Mouse (Mus musculus): ENCODE results near the gene Pakap. TPM values are rescaled to one million over a fixed set of nuclear protein-coding genes. Genes with fewer than 3 reads are reported as not detected.

Gene Pakap
- polyA plus RNA-seq, 1 experiment from 2014 or later: 40.4 TPM

- ATAC-seq (ENCODE audit: insufficient number of reproducible peaks, insufficient read depth, low FRiP score, low TSS enrichment, low read depth): no peak
- Histone ChIP-seq H3K4me3 (replicated peaks) (no peak overlapping the region), H3K27ac (no peak overlapping the region), H3K9me3 (no peaks in the 10 kb centered on the region), H3K4me1 (replicated peaks) (peaks cover 14% of the 10 kb centered on the region), H3K27me3 (no peaks in the 10 kb centered on the region), H3K36me3 (no peaks in the 10 kb centered on the region), H3K4me2 (no peak overlapping the region), H3K9ac (replicated peaks) (no peak overlapping the region)
- WGBS: 77% methylated on average over 1 of the region's 1 CpGs
Observed at GRCm38 (mm10) chr4:57625756-57626155, 57.8 kb downstream of the Pakap start.

- H3K27me3 ChIP-seq: no peaks in the 10 kb centered on the region
- 75% methylated on average over 5 of the region's 5 CpGs for WGBS
- H3K4me2 ChIP-seq: no peak overlapping the region
- no peak overlapping the region for H3K27ac ChIP-seq
- H3K4me3 ChIP-seq (replicated peaks): no peak overlapping the region
- no peak overlapping the region for H3K9ac ChIP-seq (replicated peaks)
- H3K36me3 ChIP-seq: no peaks in the 10 kb centered on the region
- no peaks in the 10 kb centered on the region for H3K9me3 ChIP-seq
- ATAC-seq (ENCODE audit: insufficient number of reproducible peaks, insufficient read depth, low FRiP score, low TSS enrichment, low read depth): no peak
- peaks cover 17% of the 10 kb centered on the region for H3K4me1 ChIP-seq (replicated peaks)
Observed at GRCm38 (mm10) chr4:57626921-57627320, 58.9 kb downstream of the Pakap start.

- Histone ChIP-seq H3K4me2 (no peak overlapping the region), H3K4me1 (replicated peaks) (peaks cover 27% of the 10 kb centered on the region), H3K27ac (no peak overlapping the region), H3K36me3 (no peaks in the 10 kb centered on the region), H3K27me3 (no peaks in the 10 kb centered on the region), H3K9ac (replicated peaks) (no peak overlapping the region), H3K4me3 (replicated peaks) (no peak overlapping the region), H3K9me3 (no peaks in the 10 kb centered on the region)
- no peak for ATAC-seq (ENCODE audit: insufficient number of reproducible peaks, insufficient read depth, low FRiP score, low TSS enrichment, low read depth)
- 90% methylated on average over 5 of the region's 5 CpGs for WGBS
Observed at GRCm38 (mm10) chr4:57632386-57632785, 64.4 kb downstream of the Pakap start.

GRCm38 (mm10) chr4:57633052-57633451 is 65.1 kb downstream of the Pakap start:
- H3K9me3 ChIP-seq: no peaks in the 10 kb centered on the region
- no peak overlapping the region for H3K27ac ChIP-seq
- H3K4me2 ChIP-seq: no peak overlapping the region
- whole genome bisulfite sequencing: 92% methylated on average over 7 of the region's 7 CpGs
- no peak for ATAC-seq (ENCODE audit: insufficient number of reproducible peaks, insufficient read depth, low FRiP score, low TSS enrichment, low read depth)
- H3K27me3 ChIP-seq: no peaks in the 10 kb centered on the region
- H3K36me3 ChIP-seq: no peaks in the 10 kb centered on the region
- peaks cover 32% of the 10 kb centered on the region for H3K4me1 ChIP-seq (replicated peaks)
- no peak overlapping the region for H3K4me3 ChIP-seq (replicated peaks)
- no peak overlapping the region for H3K9ac ChIP-seq (replicated peaks)

GRCm38 (mm10) chr4:57634956-57635355 is 67.0 kb downstream of the Pakap start:
- ATAC-seq (ENCODE audit: insufficient number of reproducible peaks, insufficient read depth, low FRiP score, low TSS enrichment, low read depth): no peak
- no peak overlapping the region for H3K27ac ChIP-seq
- WGBS: 79% methylated on average over 1 of the region's 1 CpGs
- no peak overlapping the region for H3K4me3 ChIP-seq (replicated peaks)
- H3K9ac ChIP-seq (replicated peaks): no peak overlapping the region
- H3K4me2 ChIP-seq: no peak overlapping the region
- H3K27me3 ChIP-seq: no peaks in the 10 kb centered on the region
- no peaks in the 10 kb centered on the region for H3K9me3 ChIP-seq
- peaks cover 39% of the 10 kb centered on the region for H3K4me1 ChIP-seq (replicated peaks)
- no peaks in the 10 kb centered on the region for H3K36me3 ChIP-seq

- Histone ChIP-seq H3K36me3 (no peaks in the 10 kb centered on the region), H3K4me3 (replicated peaks) (no peak overlapping the region), H3K9ac (replicated peaks) (no peak overlapping the region), H3K4me2 (peak overlapping the region; percentile 55; the same call in 1 of the 2 replicates), H3K9me3 (no peaks in the 10 kb centered on the region), H3K27ac (no peak overlapping the region), H3K4me1 (replicated peaks) (peaks cover 36% of the 10 kb centered on the region), H3K27me3 (no peaks in the 10 kb centered on the region)
- no peak for ATAC-seq (ENCODE audit: insufficient number of reproducible peaks, insufficient read depth, low FRiP score, low TSS enrichment, low read depth)
- 71% methylated on average over 9 of the region's 9 CpGs for WGBS
Observed at GRCm38 (mm10) chr4:57636782-57637482, 69.0 kb downstream of the Pakap start.

GRCm38 (mm10) chr4:57637636-57638386 is 69.8 kb downstream of the Pakap start:
- ATAC-seq (ENCODE audit: insufficient number of reproducible peaks, insufficient read depth, low FRiP score, low TSS enrichment, low read depth): no peak
- Histone ChIP-seq H3K9me3 (no peaks in the 10 kb centered on the region), H3K36me3 (no peaks in the 10 kb centered on the region), H3K4me3 (replicated peaks) (peak overlapping the region; percentile 25), H3K27me3 (no peaks in the 10 kb centered on the region), H3K4me2 (peak overlapping the region; percentile 55), H3K4me1 (replicated peaks) (peaks cover 29% of the 10 kb centered on the region), H3K9ac (replicated peaks) (no peak overlapping the region), H3K27ac (0 out of 2 replicates have a peak overlapping the region, but pooled peaks have one; percentile 18)
- WGBS: 19% methylated on average over 24 of the region's 24 CpGs

- no peak overlapping the region for H3K4me3 ChIP-seq (replicated peaks)
- no peak for ATAC-seq (ENCODE audit: insufficient number of reproducible peaks, insufficient read depth, low FRiP score, low TSS enrichment, low read depth)
- H3K36me3 ChIP-seq: no peaks in the 10 kb centered on the region
- H3K27ac ChIP-seq: no peak overlapping the region
- H3K9ac ChIP-seq (replicated peaks): no peak overlapping the region
- no peaks in the 10 kb centered on the region for H3K9me3 ChIP-seq
- no peak overlapping the region for H3K4me2 ChIP-seq
- peaks cover 23% of the 10 kb centered on the region for H3K4me1 ChIP-seq (replicated peaks)
- 83% methylated on average over 9 of the region's 9 CpGs for WGBS
- no peaks in the 10 kb centered on the region for H3K27me3 ChIP-seq
Observed at GRCm38 (mm10) chr4:57638941-57639340, 71.0 kb downstream of the Pakap start.

- WGBS: 52% methylated on average over 7 of the region's 7 CpGs
- no peak overlapping the region for H3K27ac ChIP-seq
- no peak for ATAC-seq (ENCODE audit: insufficient number of reproducible peaks, insufficient read depth, low FRiP score, low TSS enrichment, low read depth)
- H3K9me3 ChIP-seq: no peaks in the 10 kb centered on the region
- no peaks in the 10 kb centered on the region for H3K27me3 ChIP-seq
- H3K4me3 ChIP-seq (replicated peaks): no peak overlapping the region
- peaks cover 10% of the 10 kb centered on the region; the same call in 1 of the 2 replicates for H3K36me3 ChIP-seq
- H3K9ac ChIP-seq (replicated peaks): no peak overlapping the region
- peaks cover 23% of the 10 kb centered on the region for H3K4me1 ChIP-seq (replicated peaks)
- H3K4me2 ChIP-seq: no peak overlapping the region
Observed at GRCm38 (mm10) chr4:57640222-57640621, 72.2 kb downstream of the Pakap start.

GRCm38 (mm10) chr4:57640971-57641370 is 73.0 kb downstream of the Pakap start:
- Histone ChIP-seq H3K36me3 (peaks cover 10% of the 10 kb centered on the region; the same call in 1 of the 2 replicates), H3K27ac (no peak overlapping the region), H3K4me3 (replicated peaks) (no peak overlapping the region), H3K27me3 (no peaks in the 10 kb centered on the region), H3K9me3 (no peaks in the 10 kb centered on the region), H3K9ac (replicated peaks) (no peak overlapping the region), H3K4me1 (replicated peaks) (peaks cover 23% of the 10 kb centered on the region), H3K4me2 (no peak overlapping the region)
- no peak for ATAC-seq (ENCODE audit: insufficient number of reproducible peaks, insufficient read depth, low FRiP score, low TSS enrichment, low read depth)
- 89% methylated on average over 3 of the region's 3 CpGs for WGBS

GRCm38 (mm10) chr4:57650994-57651393 is 83.0 kb downstream of the Pakap start:
- Histone ChIP-seq H3K27ac (no peak overlapping the region), H3K27me3 (no peaks in the 10 kb centered on the region), H3K4me2 (no peak overlapping the region), H3K4me3 (replicated peaks) (no peak overlapping the region), H3K36me3 (peaks cover 61% of the 10 kb centered on the region), H3K9me3 (no peaks in the 10 kb centered on the region), H3K9ac (replicated peaks) (no peak overlapping the region), H3K4me1 (replicated peaks) (no peaks in the 10 kb centered on the region)
- WGBS: 56% methylated on average over 1 of the region's 1 CpGs
- ATAC-seq (ENCODE audit: insufficient number of reproducible peaks, insufficient read depth, low FRiP score, low TSS enrichment, low read depth): no peak
